Mouse (Mus musculus) embryonic facial prominence, embryonic 12.5 days (tissue): Measurements from ENCODE around the gene Rbbp6. TPM values are rescaled to one million over a fixed set of nuclear protein-coding genes. Genes with fewer than 3 reads are reported as not detected.

Experiments
- ATAC-seq: fragments of 200-750 bp; cut with Nextera tagmentation; 2 replicates; pipeline ENCODE4 v1.8.0; 2017; ENCODE audit not compliant: insufficient number of reproducible peaks, insufficient read depth, low FRiP score, low TSS enrichment
- H3K27ac ChIP-seq: fragments of 300-500 bp; sonication (generic); 2 replicates; pipeline ENCODE4 v1.5.1; 2016; ENCODE audit warnings: mild to moderate bottlenecking
- H3K27me3 ChIP-seq: fragments of 300-500 bp; sonication (generic); 2 replicates; pipeline ENCODE4 v1.6.1; 2016; ENCODE audit warnings: mild to moderate bottlenecking, moderate library complexity
- H3K36me3 ChIP-seq: fragments of 300-500 bp; sonication (generic); 2 replicates; pipeline ENCODE4 v1.6.1; 2016; ENCODE audit warnings: mild to moderate bottlenecking
- H3K4me1 ChIP-seq: fragments of 300-500 bp; sonication (generic); 2 replicates; pipeline ENCODE4 v1.6.1; 2016
- H3K4me2 ChIP-seq: fragments of 300-500 bp; sonication (generic); replicated peaks from 2 replicates; pipeline ENCODE4 v1.6.1; 2016; ENCODE audit warnings: mild to moderate bottlenecking, moderate library complexity
- H3K4me3 ChIP-seq: fragments of 300-500 bp; sonication (generic); 2 replicates; pipeline ENCODE4 v1.5.1; 2016; ENCODE audit warnings: mild to moderate bottlenecking
- H3K9ac ChIP-seq: fragments of 300-500 bp; sonication (generic); 2 replicates; pipeline ENCODE4 v1.6.1; 2016; ENCODE audit warnings: mild to moderate bottlenecking, moderate library complexity
- H3K9me3 ChIP-seq: fragments of 300-500 bp; sonication (generic); 2 replicates; pipeline ENCODE4 v1.6.1; 2016; ENCODE audit warnings: mild to moderate bottlenecking, moderate library complexity
- WGBS: fragments of 180-500 bp; shearing (Covaris S2); methylation state at CpG from one replicate; pipeline ENCODE4 v1.1.7; 2016; 5-methylcytosine and 5-hydroxymethylcytosine counted together
- polyA plus RNA-seq: library from polyadenylated mRNA; unstranded; fragments of >200 nt; fragmentation: Nextera tagmentation; extraction: Ambion mirVana; gene quantifications from 2 replicates; pipeline ENCODE4 v1.2.1, GENCODE M21; 2016

Rbbp6 gene
- polyA plus RNA-seq, 1 experiment from 2014 or later = 40.4 TPM

DNA sequence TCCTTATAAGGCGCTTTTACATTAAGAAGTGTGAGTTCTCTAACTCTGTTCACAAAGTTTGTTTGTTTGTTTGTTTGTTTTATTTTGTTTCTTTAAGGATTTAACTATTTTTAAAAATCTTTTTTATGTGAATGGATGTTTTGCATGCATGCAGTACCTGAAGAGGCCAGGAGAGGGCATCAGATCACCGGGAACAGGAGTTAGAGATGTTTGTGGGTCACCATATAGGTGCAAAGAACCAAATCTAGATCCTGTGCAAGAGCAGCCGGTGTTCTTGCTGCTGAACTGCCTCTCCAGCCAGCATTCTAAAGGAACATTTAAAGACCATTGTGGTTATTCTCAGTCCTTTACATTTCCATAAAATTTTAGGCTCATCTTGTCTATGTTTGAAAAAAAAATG is 52.1 kb downstream of the Rbbp6 start:
- H3K36me3 ChIP-seq = no peaks in the 10 kb centered on the region
- WGBS = 29% methylated on average over 3 of the region's 3 CpGs
- H3K27me3 ChIP-seq = no peaks in the 10 kb centered on the region
- no peak overlapping the region for H3K4me3 ChIP-seq
- H3K9ac ChIP-seq = no peak overlapping the region
- no peaks in the 10 kb centered on the region for H3K9me3 ChIP-seq
- no peaks in the 10 kb centered on the region for H3K4me1 ChIP-seq
- ATAC-seq = no peak
- no peak overlapping the region for H3K4me2 ChIP-seq
- H3K27ac ChIP-seq = no peak overlapping the region

DNA sequence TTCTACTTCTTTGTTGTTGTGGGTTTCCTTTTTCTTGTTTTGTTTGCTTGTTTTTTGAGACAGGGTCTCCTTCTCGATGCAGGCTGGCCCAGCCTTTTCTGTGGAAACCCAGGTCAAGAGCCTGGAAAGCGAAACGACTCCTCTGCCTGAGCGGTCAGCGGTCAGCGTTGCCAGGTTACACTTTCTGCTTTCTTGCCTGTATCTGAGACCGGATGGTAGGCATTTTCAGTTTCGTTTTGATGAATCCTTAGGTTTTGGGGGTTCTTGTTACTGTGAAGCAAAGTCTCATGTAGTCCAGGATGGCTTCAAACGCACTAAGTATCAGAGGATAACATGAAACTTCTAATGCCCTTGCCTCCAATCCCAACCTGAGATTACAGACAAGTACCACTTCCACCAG is 59.6 kb downstream of the Rbbp6 start:
- no peak overlapping the region for H3K27ac ChIP-seq
- no peaks in the 10 kb centered on the region for H3K36me3 ChIP-seq
- no peak for ATAC-seq
- no peak overlapping the region for H3K9ac ChIP-seq
- no peaks in the 10 kb centered on the region for H3K27me3 ChIP-seq
- WGBS = 79% methylated on average over 9 of the region's 9 CpGs
- H3K9me3 ChIP-seq = no peaks in the 10 kb centered on the region
- no peaks in the 10 kb centered on the region for H3K4me1 ChIP-seq
- H3K4me2 ChIP-seq = no peak overlapping the region
- H3K4me3 ChIP-seq = no peak overlapping the region

DNA sequence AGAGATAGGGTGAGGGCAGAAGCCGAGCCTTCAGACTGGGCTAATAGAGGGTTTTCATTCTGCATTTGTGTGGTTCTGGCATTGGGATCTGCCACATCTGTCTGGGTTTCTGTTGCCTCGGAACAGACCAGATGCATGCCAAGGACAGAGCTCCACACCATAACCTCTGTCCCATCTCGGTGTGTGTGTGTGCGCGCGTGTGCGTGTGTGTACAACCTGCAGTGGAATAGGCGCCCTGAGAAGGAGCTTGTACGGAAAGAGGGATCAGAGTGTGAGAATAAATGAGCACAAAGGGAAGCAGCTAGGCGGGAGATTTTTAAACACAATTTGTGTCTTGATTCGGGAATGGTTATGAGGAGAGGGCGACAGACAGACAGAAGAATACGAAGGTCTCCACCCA is 64.8 kb downstream of the Rbbp6 start:
- Histone ChIP-seq H3K4me2 (peak overlapping the region; percentile 89), H3K27me3 (no peaks in the 10 kb centered on the region), H3K4me3 (peak overlapping the region; percentile 38), H3K36me3 (no peaks in the 10 kb centered on the region), H3K9ac (peak overlapping the region; percentile 45; the same call in 1 of the 2 replicates), H3K4me1 (peaks cover 5% of the 10 kb centered on the region), H3K27ac (peak overlapping the region; percentile 74; the same call in 1 of the 2 replicates), H3K9me3 (no peaks in the 10 kb centered on the region)
- ATAC-seq = no peak
- 24% methylated on average over 13 of the region's 13 CpGs for WGBS

DNA sequence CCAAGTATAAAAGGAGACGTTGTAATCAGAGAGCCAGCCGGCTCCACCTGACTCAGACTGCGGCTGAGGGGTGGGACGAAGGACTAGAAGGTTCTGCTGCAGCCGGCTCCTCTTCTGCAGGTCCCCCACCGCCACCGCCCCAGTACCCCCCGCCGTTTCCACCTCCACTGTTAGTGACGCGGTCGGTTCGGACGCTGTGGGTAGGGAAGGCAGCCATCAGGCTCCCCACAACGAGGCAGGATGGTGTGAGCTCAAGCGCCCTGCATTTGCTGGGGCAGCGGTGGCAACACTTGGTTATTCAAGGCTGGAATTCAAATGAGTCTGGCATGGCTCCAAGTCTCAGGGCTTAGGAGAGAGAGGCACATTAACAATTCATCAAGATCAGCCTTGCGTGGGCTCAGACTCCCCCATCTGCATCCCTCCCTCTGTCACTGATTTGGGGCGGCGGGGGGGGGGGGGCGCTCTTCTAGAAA is 65.3 kb downstream of the Rbbp6 start:
- ATAC-seq = peak; percentile 76
- no peaks in the 10 kb centered on the region for H3K9me3 ChIP-seq
- H3K27ac ChIP-seq = peak overlapping the region; percentile 74
- peaks cover 5% of the 10 kb centered on the region for H3K4me1 ChIP-seq
- H3K4me3 ChIP-seq = peak overlapping the region; percentile 38
- 1% methylated on average over 21 of the region's 21 CpGs for WGBS
- peak overlapping the region; percentile 89 for H3K4me2 ChIP-seq
- H3K36me3 ChIP-seq = no peaks in the 10 kb centered on the region
- H3K9ac ChIP-seq = peak overlapping the region; percentile 45; the same call in 1 of the 2 replicates
- H3K27me3 ChIP-seq = no peaks in the 10 kb centered on the region

DNA sequence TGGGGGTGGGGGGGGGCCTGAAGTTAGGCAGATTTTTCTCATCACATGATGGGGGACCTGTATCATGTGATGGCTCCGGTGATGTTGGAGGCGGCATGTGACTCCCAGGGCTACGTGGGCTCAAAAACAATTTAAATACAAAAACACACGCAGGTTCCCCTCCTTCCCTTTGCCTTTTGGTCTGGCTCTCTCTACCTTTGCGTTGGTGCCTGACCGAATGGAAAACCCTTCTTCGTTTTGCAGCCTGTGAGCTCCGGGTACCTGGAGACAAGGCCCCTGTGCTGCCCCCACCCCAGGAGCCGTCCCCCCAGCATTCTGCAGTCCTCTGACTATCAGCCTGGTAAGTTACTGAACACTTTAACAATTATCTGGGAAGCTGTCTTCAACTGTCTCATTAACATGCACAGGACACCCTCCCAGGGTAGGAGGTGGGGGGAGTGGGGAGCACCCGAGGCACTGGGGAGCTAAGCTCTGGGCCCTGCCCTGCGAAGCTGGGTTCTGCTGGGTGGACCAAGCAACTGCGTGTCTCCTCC is 65.8 kb downstream of the Rbbp6 start:
- peak overlapping the region; percentile 89 for H3K4me2 ChIP-seq
- WGBS = 9% methylated on average over 10 of the region's 12 CpGs
- peak overlapping the region; percentile 12; the same call in 1 of the 2 replicates for H3K27ac ChIP-seq
- peaks cover 5% of the 10 kb centered on the region for H3K4me1 ChIP-seq
- H3K9me3 ChIP-seq = no peaks in the 10 kb centered on the region
- H3K9ac ChIP-seq = peak overlapping the region; percentile 48
- ATAC-seq = peak; percentile 57
- H3K4me3 ChIP-seq = peak overlapping the region; percentile 38
- H3K36me3 ChIP-seq = no peaks in the 10 kb centered on the region
- no peaks in the 10 kb centered on the region for H3K27me3 ChIP-seq

DNA sequence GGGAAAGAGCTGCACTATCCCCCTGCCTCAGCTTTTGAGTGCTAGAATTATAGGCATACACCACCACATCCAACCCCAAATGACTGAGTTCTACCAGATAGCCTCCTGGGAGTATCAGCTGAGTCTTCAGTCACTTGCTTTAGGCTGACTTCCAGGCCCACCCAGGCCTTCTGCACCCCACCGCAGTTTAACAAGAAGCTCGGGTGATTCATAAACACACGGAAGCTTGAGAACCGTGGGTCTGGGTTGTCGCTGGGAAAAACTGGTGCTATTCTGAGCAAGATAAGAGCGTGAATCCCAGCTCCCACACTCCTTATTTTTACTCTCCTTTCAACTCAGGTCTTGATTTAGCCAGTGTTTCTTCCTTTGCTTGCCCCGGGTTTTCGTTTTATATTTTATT is 69.8 kb downstream of the Rbbp6 start:
- WGBS = 79% methylated on average over 8 of the region's 8 CpGs

DNA sequence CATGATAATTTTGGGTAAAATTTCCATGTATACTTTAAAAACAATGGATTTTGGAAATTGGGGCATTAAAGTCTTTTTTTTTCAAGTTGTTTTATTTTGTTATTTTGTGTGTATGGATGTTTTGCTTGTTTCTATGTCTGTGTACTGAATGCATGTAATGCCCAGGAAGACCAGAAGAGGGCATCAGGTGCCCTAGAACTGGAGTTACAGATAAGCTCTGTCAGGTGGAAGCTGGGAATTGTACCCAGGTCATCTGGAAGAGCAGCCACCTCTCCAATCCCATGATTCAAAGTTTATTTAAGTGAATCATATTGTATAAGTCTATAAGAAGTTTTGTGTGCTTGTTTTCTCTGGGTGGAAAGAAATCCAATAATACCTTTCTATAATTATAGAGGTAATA is 73.8 kb downstream of the Rbbp6 start:
- H3K27me3 ChIP-seq = no peaks in the 10 kb centered on the region
- H3K27ac ChIP-seq = no peak overlapping the region
- ATAC-seq = no peak
- no peak overlapping the region for H3K9ac ChIP-seq
- no peaks in the 10 kb centered on the region for H3K4me1 ChIP-seq
- H3K4me2 ChIP-seq = no peak overlapping the region
- H3K36me3 ChIP-seq = no peaks in the 10 kb centered on the region
- H3K9me3 ChIP-seq = no peaks in the 10 kb centered on the region
- no peak overlapping the region for H3K4me3 ChIP-seq

More for the DNA sequence above, 69.8 kb downstream of the Rbbp6 start:
- Histone ChIP-seq H3K4me2 (no peak overlapping the region), H3K4me1 (peaks cover 5% of the 10 kb centered on the region), H3K27ac (no peak overlapping the region), H3K36me3 (no peaks in the 10 kb centered on the region), H3K9me3 (no peaks in the 10 kb centered on the region), H3K4me3 (no peak overlapping the region), H3K27me3 (no peaks in the 10 kb centered on the region), H3K9ac (no peak overlapping the region)
- no peak for ATAC-seq

DNA sequence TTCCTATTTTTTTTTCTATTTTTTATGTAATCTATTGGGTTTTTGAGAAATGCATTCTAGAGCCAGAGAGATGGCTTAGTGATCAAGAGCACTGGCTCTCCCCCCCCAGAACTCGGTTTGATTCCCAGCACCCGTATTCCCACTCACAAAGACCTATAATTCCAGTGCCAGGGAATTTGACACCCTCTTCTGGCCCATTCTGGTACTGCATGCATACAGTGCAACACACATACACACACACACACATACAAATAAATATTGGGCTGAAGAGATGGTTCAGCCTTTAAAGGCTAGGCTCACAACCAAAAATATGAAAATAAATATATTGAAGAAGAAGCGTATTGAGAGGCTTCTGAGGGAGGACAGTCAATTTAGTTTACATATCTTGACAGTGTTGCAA is 79.7 kb downstream of the Rbbp6 start:
- Histone ChIP-seq H3K4me3 (no peak overlapping the region), H3K4me2 (no peak overlapping the region), H3K36me3 (no peaks in the 10 kb centered on the region), H3K9ac (no peak overlapping the region), H3K27me3 (no peaks in the 10 kb centered on the region), H3K9me3 (no peaks in the 10 kb centered on the region), H3K4me1 (peaks cover 3% of the 10 kb centered on the region; the same call in 1 of the 2 replicates), H3K27ac (no peak overlapping the region)
- WGBS = 90% methylated on average over 3 of the region's 3 CpGs
- ATAC-seq = no peak

DNA sequence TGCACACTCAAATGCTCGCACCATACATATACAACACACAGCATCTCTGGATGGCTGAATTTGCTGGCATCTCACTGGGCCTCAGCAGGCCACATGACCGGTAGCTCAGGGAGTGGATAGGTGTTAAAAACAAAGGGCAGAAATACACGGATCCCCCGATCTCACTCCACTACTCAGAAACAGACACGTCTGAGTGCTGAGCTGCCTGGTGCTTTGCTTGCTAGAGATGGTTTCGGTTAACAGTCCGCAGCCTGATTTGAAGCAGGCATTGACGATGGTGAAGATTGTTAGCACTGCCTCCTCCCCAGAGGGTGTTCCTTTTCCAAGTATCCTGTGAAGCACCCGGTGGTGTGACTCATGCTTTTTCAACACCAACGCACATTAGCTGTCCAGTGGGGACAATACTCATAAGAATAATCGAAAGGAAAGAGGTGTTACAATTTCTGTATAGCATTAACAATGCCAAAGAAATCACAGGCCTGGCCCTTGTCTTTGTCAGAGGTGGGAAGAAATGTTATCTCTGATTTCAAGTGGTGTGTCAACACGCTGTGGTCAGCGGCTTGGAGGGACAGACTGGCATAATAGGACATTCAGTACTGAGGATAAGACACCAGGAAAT is 81.1 kb downstream of the Rbbp6 start:
- Histone ChIP-seq H3K36me3 (no peaks in the 10 kb centered on the region), H3K9me3 (no peaks in the 10 kb centered on the region)
- no peak for ATAC-seq

More for the DNA sequence above, 81.1 kb downstream of the Rbbp6 start:
- H3K27me3 ChIP-seq = no peaks in the 10 kb centered on the region
- 48% methylated on average over 13 of the region's 13 CpGs for WGBS
- 0 out of 2 replicates have a peak overlapping the region, but pooled peaks have one; percentile 30 for H3K27ac ChIP-seq
- H3K4me3 ChIP-seq = no peak overlapping the region
- H3K4me1 ChIP-seq = peaks cover 3% of the 10 kb centered on the region; the same call in 1 of the 2 replicates
- H3K4me2 ChIP-seq = no peak overlapping the region
- H3K9ac ChIP-seq = no peak overlapping the region

Other genes with a start within 250 kb of the Rbbp6 start
- gene Tnrc6a, start 158.2 kb downstream of the Rbbp6 start, polyA plus RNA-seq = 66.1 and 70.9 TPM in 2 replicates
- 0.06 and 0.10 TPM in 2 replicates for gene Slc5a11, start 249.1 kb downstream of the Rbbp6 start, polyA plus RNA-seq